Mouse (Mus musculus) urinary bladder, adult 2 months (tissue): ENCODE measurements around the gene Akr7a5. TPM values are rescaled to one million over a fixed set of nuclear protein-coding genes. Genes with fewer than 3 reads are reported as not detected.
A peak's percentile ranks its signal among the peaks of the same experiment; 100 is the strongest.

ENCODE experiments used
- DNase-seq: peaks from one replicate; pipeline ENCODE4 v3.0.0; 2022; ENCODE audit warnings: low spot score
- polyA plus RNA-seq: library from polyadenylated mRNA; depleted of rRNA; stranded (reverse); fragments of >200 nt; gene quantifications from 2 replicates; pipeline ENCODE4 v1.2.3, GENCODE M21; 2012

The Akr7a5 gene
- polyA plus RNA-seq, 1 experiment, result 8.7 TPM

DNA sequence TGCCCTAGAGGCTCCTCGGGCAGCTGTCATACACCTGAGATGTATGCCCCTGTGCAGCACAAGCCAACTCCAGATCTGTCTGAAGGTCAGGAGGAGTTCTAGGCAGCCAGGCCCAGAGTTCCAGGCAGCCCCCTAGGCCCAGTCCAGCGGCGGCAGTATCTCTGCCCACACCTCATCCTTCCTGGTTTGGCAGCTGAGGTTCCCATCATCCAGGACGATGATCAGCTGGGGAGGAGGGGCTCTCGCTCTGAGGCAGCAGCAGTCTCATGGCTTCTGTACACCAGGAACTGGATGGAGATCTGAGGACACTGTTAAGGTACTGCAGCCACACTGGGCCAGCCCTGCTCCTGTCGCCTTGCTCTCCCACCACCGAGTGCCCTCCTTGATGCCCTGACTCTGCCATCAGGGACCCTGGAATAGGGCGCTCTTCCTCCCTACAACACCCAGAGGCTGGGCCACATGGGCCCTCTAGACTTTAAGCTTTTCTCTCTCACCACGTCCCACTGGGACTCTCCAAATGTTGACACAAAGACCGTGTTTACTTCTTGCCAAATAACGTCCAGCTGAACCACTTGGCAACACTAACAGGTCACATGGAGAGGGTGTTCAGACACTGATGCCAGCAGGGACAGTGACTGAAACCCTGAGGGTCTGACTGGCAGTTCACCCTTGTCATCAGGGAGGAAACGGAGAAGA, 11.7 kb upstream of the Akr7a5 start:
- no peak for DNase-seq

DNA sequence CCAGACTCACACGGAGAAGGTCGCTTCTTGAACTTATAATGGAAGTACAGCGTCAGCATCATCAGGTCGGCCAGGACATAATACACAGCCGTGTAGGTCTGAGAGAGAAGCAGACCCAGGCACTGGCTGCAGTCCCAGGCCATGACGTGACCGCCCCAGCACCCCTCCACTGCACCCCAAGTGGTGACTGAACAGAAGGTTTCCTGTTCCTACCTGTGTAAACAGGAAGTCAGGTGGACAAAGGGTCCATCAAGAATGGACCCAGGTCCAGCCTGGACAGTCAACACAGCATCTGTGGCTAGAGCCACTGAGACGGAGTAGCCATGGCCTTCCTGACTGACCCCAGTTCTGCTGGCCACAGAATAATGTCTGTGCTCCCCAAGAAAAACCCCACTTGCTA, 8.8 kb upstream of the Akr7a5 start:
- no peak for DNase-seq

DNA sequence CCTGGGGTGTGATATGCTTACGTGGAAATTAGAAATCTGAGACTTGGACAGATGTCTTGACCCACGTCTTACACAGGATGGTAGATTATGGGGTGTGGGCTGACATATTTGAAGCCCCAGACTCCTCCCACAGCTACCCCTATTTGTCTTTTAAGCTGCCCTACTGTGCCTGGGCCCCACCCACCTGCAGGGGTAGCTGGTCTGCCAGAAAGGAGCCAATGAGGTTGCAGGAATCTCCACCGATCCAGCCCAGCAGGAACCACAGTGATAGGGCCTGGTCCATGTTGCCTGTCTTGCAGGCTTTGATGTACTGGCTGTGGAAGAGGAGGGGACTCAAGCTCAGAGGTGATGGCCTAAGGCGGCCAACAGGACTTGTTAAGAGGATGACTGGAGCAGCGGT, 8.3 kb upstream of the Akr7a5 start:
- no peak for DNase-seq

DNA sequence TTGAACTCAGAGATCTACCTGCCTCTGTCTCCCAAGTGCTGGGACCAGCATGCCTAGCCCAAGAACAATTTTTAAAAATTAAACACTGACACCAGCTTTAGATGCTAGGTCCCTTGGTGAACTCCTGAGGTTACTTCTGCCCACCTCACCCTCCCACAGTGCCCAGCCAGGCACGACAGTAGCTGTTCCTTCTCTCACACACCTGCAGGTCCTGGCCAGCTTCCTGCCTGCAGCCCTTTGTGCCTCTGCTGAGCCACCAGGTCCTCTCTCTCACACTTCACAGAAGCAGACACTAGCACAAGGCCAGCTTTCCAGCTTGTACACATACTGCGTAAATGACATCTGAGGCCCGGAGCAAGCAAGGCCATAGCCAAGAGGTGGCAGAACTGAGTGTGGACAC, 5.0 kb upstream of the Akr7a5 start:
- DNase-seq, result no peak

- no peak for DNase-seq
Observed at GRCm38 (mm10) chr4:139307916-139308315, 2.6 kb upstream of the Akr7a5 start.

DNA sequence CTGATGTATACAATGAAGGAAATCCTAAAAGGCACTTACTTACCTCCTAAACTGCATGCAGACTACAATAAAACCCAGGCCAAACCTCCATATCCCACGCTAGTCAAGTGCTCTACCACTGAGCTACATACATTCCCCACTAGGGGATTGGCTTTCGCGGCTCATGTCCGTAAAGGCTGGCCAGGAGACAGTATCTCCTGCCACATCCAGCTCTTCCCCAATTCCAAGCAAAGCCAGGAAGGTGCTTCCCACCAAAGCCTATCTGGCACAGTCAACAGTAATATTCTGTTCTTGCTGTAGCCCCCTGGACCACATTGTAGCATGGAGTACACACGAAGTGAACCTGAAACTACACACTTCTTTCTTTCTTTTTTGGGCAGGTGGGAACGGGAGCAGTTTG, 893 bp upstream of the Akr7a5 start:
- no peak for DNase-seq

- DNase-seq, result no peak
Observed at GRCm38 (mm10) chr4:139310899-139311701, 556 bp downstream of the Akr7a5 start.

GRCm38 (mm10) chr4:139311707-139312106, 1.2 kb downstream of the Akr7a5 start:
- no peak for DNase-seq

DNA sequence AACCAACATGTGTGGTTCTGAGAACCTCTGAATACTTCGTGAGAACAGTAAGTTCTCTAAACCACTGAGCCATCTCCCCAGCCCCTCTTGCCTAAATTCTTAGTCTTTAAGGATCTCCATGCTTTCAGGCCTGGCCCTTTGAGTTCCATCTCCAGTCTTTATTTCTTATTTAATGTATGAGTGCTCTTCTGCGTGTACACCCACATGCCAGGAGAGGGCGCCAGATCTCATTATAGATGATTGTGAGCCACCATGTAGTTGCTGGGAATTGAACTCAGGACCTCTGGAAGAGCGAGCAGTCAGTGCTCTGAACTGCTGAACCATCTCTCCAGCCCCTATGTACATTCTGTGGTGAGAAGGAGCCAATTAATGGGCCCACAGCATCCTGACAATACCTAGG, 2.1 kb downstream of the Akr7a5 start:
- no peak for DNase-seq

DNA sequence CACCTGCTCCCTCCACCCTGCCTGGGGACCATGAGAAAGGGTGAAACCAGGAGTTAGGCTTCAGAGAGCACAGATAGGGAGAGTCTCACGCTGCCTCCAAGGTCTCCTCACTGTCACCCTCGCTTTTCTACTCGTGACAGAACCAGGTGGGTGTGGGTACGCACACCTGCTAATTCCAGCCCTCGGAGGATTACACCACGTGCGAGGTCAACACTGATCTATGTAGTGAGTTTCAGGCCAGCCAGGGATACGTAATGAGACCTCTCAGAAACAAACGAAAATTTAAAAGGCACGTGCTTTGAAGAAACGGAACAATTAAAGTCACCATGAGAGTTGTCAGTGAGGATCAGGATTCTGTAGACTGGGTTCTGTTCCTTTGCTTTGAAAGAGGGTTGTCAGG, 7.9 kb downstream of the Akr7a5 start:
- DNase-seq, result no peak

GRCm38 (mm10) chr4:139319740-139320139, 9.2 kb downstream of the Akr7a5 start:
- DNase-seq, result no peak

DNA sequence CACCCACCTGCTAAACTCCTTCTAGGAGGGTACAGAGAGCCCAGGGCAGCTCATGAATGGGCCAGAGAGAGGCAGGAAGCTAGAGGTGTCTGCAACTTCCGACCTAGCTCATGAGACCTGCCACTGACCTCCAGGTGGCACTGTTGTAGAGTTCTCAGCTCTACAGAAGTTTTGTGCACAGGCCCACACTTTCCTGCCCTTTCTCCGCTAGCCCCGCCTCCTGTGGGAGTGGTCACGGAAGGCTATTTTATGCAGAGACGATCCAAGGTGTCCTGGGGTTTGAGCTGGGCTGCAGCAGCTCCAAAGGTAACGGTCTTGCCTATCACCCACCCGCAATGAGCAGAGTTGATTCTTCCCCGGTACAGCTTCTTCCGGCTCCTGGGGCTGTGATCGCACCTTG, 20.1 kb downstream of the Akr7a5 start:
- no peak for DNase-seq

DNA sequence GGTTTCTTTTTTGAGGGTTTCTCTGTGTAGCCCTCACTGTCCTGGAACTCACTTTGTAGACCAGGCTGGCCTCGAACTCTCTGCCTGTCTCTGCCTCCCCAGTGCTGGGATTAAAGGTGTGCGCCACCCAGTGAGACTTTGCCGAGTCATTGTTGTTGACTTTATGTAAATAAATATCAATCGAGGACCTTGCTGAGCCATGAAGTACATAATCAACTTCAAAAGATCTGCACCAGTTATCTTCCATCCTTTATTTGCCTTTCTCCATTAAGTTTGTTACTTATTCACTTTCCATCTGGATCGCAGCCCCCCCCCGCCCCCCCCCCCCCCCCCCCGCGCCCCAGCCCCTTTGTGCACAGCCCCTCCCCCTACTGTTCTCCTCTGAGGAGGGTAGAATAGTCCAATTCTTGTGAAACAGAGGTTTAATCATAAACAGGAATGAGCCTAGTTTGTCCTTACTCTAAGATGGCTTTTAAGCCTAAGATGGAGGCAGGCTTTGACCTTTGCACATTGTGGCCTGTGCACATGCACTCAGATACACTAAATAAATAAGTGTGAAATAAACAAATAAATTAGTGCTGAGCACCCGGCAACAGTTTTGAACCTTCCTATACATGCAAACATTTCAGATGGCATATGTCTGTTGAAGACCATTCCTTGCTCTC, 24.2 kb downstream of the Akr7a5 start:
- no peak for DNase-seq

DNA sequence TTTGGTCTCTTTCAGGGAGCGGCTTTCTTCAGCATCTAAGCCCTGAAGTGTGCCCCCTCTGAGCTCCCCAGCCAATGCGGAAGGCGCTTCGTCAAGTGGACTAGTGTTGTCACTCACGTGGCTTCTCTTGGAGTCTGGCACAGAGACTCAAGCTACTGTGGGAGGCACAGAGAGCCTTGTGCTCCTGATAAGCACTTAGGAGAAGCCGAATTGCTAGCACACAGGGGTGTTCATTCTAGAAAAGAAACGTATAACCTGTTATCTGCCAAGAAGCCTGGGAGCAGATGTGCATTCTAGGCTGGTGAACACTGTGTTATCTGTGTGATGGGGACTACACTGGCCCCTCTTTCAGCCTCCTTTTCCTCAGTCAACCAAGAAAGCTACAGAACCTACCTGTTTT, 25.0 kb downstream of the Akr7a5 start:
- no peak for DNase-seq

DNA sequence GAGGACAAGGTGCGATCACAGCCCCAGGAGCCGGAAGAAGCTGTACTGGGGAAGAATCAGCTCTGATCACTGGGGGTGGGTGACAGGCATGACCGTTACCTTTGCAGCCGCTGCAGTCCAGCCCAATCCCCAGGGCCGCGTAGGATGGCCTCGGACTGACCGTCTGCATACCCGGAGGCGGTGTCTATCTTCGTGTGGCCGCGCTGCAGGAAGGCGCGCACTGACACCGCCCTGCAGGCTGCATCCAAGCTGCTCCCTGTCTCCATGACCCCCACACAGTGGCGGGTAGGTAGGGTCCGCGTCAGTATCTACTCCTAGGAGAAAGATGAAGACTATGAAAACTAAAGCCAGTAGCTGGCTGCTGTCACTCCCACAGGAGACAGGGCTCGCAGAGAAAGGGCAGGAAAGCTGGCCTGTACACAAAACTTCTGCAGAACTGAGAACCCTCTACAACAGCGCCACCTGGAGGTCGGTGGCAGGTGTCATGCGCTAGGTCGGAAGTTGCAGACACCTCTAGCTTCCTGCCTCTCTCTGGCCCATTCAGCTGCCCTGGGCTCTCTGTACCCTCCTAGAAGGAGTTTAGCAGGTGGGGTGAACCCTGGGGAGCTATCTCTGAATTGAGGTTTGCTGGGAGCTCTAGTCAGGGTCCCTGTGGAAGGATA, 26.4 kb downstream of the Akr7a5 start:
- peak; percentile 63 for DNase-seq

DNA sequence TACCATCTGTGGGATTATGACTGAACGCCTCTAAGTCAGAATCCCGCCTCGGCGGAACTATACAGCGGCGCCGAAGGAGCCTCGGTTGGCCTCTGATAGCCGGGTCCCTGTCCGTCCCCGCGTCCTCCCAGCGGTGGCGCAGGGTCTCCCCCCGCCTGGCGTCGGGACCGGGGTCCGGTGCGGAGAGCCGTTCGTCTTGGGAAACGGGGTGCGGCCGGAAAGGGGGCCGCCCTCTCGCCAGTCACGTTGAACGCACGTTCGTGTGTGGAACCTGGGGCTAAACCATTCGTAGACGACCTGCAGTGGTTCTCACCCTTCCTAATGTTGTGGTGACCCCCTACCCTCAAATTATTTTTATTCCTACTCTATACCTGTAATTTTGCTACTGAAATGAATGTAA, 27.6 kb downstream of the Akr7a5 start:
- DNase-seq, result no peak

DNA sequence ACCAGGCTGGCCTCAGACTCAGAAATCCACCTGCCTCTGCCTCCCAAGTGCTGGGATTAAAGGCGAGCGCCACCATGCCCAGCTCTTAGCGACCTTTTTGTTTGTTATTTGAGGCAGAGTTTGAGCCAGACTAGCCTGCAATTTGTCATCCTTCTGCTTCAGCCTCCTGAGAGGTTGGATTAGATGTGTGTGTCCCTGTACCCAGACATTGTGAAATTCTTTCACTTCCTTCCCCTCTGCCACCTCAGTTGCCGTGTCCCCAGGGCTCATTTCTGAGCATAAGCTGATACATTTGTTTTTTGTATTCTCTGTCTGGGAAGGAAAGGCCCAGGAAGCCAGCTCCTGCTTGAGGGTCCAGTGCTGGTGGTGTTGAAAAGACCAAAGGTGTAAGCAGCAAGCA, 30.3 kb downstream of the Akr7a5 start:
- DNase-seq, result no peak

DNA sequence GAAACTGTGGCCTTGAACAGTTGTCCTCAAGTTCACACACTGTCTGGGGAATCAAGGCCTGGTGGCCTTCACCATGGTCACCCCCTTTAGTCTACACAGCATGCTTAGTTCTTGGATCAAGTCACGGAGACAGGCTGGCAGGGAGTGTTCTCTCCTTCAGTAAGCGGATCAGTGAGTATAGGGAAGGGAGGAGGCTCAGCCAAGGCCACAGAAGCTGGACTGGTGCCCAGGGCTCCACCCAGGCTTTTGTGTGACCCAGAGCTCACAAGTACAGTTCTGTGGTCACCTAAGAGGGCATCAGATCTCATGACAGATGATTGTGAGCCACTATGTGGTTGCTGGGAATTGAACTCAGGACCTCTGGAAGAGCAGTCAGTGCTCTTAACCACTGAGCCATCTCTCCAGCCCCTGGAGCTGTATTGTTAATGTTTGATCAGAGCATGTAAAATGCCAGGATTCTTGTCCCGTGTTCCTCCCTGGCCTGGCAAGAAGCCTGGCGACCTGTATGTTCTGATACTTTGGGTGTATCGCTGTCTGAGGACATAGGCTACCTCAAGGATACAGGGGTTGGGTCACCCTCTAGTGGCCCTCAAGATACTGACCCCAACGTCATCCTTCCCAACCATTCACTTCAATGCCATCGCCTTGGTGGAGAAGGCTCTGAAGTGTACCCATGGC, 31.2 kb downstream of the Akr7a5 start:
- no peak for DNase-seq

- no peak for DNase-seq
Observed at GRCm38 (mm10) chr4:139343718-139344117, 33.2 kb downstream of the Akr7a5 start.

DNA sequence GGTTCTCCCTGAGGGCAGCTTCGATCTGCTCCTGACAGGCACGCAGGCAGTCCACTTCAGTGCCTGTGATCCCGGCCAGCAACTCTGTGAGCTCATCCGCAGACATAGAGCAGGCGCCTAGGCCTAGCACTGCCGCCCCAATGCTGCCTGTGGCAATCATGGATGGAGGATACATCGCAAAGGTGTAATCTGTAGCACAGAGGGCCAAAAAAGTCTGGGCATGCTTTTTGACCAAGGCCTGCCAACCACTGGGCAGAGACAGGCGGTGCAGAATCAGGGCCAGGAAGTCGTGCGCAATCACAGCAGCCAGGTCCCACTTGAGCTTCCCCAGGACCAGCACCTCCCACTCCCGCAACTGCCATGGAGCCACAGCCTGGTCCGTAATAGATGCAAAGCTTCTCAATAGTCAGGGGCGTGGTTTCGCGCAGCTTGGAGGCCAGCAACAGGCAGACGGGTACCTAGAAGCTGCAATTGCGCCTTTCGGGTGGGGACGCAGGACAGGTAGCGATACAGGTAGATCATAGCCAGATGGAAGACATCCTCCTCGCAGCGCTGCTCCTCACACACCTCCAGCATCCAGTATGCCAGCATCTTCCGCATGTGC, 35.0 kb downstream of the Akr7a5 start:
- DNase-seq, result no peak

DNA sequence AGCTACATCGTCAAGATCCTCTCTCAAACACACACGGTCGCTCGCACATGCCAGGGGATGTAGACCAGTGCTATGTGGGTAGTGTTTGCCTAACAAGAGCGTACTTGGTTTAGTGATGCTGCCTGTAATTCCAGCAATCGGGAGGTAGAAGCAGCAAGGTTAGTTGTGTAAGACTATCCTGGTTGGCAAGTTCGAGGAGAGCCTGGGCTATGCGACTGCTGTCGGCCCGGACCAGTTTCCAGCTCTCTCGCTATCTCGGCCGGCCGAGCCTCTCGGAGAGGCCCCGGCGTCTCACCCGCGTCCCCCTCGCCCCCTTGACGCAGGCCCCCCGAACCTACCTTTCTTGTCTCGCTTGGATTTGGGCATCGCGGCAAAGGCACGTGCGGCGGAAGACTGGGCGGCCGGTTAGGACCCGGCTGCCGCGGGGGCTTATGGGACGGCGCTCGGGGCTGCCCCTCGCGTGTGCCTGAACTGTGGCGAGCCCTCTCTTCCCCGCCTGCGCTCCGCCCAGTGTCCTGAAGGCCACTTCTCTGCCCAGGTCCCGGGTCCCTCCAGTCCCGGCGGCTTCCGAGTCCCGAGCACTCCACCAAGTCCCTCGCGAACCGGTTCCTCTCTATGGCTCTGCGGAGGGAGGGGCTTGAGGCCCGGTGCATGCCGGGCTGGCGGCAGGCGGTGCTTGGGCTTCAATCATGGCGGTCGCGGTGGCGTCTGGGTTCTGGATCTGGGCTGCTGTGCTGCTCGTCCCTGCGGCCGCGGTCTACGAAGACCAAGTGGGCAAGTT, 41.6 kb downstream of the Akr7a5 start, which contains the start of the genes Mrto4, Emc1 and Ubr4:
Mrto4 (minus strand) TSS at position 646 of the 781 bp plus-strand sequence.
Emc1 (plus strand) TSS at position 657 of the 781 bp plus-strand sequence.
Ubr4 (plus strand) TSS at position 679 of the 781 bp plus-strand sequence.
- DNase-seq, result peak; percentile 80
